Mouse (Mus musculus): ENCODE measurements around the gene Trim67. TPM values are rescaled to one million over a fixed set of nuclear protein-coding genes. Genes with fewer than 3 reads are reported as not detected.
A peak's percentile ranks its signal among the peaks of the same experiment; 100 is the strongest.

Trim67 gene
- polyA plus RNA-seq (2012; ENCODE audit: insufficient read depth, insufficient read length, missing spikeins), result 0.09 TPM in 1 of 2 replicates, not detected in the other

GRCm38 (mm10) chr8:124792708-124793107 lies at the start of gene Trim67:
Gene Trim67, plus strand, starts transcription at chr8:124793092.
- TF ChIP-seq CTCF (IDR thresholded peaks at IDR 0.05; ENCODE audit: low read depth, low read length) (no peak), POLR2A (IDR thresholded peaks at IDR 0.05; ENCODE audit: borderline replicate concordance, low read depth, low read length) (no peak)
- H3K4me1 ChIP-seq (ENCODE audit: control insufficient read depth, insufficient read depth, low read length), result peaks cover 13% of the 10 kb centered on the region
- H3K4me3 ChIP-seq (ENCODE audit: insufficient read depth, low read length), result peak within 1 kb of the TSS; percentile 51
- no peak within 1 kb of the TSS for H3K27ac ChIP-seq (ENCODE audit: insufficient read depth, low read depth, low read length)

GRCm38 (mm10) chr8:124746661-124747060 lies 46.2 kb upstream of the Trim67 start:
- Histone ChIP-seq H3K4me3 (ENCODE audit: insufficient read depth, low read length) (no peak overlapping the region), H3K27ac (ENCODE audit: insufficient read depth, low read depth, low read length) (no peak overlapping the region), H3K4me1 (ENCODE audit: control insufficient read depth, insufficient read depth, low read length) (no peaks in the 10 kb centered on the region)
- TF ChIP-seq CTCF (IDR thresholded peaks at IDR 0.05; ENCODE audit: low read depth, low read length) (no peak), POLR2A (IDR thresholded peaks at IDR 0.05; ENCODE audit: borderline replicate concordance, low read depth, low read length) (no peak)

- Histone ChIP-seq H3K4me3 (ENCODE audit: insufficient read depth, low read length) (peak overlapping the region; percentile 63), H3K27ac (ENCODE audit: insufficient read depth, low read depth, low read length) (no peak overlapping the region), H3K4me1 (ENCODE audit: control insufficient read depth, insufficient read depth, low read length) (no peaks in the 10 kb centered on the region; the same call in 1 of the 2 replicates)
- TF ChIP-seq CTCF (IDR thresholded peaks at IDR 0.05; ENCODE audit: low read depth, low read length) (no peak), POLR2A (IDR thresholded peaks at IDR 0.05; ENCODE audit: borderline replicate concordance, low read depth, low read length) (no peak)
These were observed 41.7 kb upstream of the Trim67 start for GRCm38 (mm10) chr8:124751191-124751590.

- no peaks in the 10 kb centered on the region; the same call in 1 of the 2 replicates for H3K4me1 ChIP-seq (ENCODE audit: control insufficient read depth, insufficient read depth, low read length)
- no peak for TF ChIP-seq POLR2A (IDR thresholded peaks at IDR 0.05; ENCODE audit: borderline replicate concordance, low read depth, low read length)
- TF ChIP-seq CTCF (IDR thresholded peaks at IDR 0.05; ENCODE audit: low read depth, low read length), result no peak
- H3K27ac ChIP-seq (ENCODE audit: insufficient read depth, low read depth, low read length), result no peak within 1 kb of the TSS
- H3K4me3 ChIP-seq (ENCODE audit: insufficient read depth, low read length), result peak within 1 kb of the TSS; percentile 63
These were observed 41.2 kb upstream of the Trim67 start, which contains the start of gene Fam89a for GRCm38 (mm10) chr8:124751709-124752173. Gene Fam89a, minus strand, starts transcription at chr8:124751832.

- H3K27ac ChIP-seq (ENCODE audit: insufficient read depth, low read depth, low read length), result no peak overlapping the region
- no peaks in the 10 kb centered on the region; the same call in 1 of the 2 replicates for H3K4me1 ChIP-seq (ENCODE audit: control insufficient read depth, insufficient read depth, low read length)
- no peak overlapping the region for H3K4me3 ChIP-seq (ENCODE audit: insufficient read depth, low read length)
- TF ChIP-seq POLR2A (IDR thresholded peaks at IDR 0.05; ENCODE audit: borderline replicate concordance, low read depth, low read length) (no peak), CTCF (IDR thresholded peaks at IDR 0.05; ENCODE audit: low read depth, low read length) (no peak)
These were observed 40.5 kb upstream of the Trim67 start for GRCm38 (mm10) chr8:124752325-124752862.

GRCm38 (mm10) chr8:124754101-124754791 lies 38.6 kb upstream of the Trim67 start:
- Histone ChIP-seq H3K4me3 (ENCODE audit: insufficient read depth, low read length) (no peak overlapping the region), H3K27ac (ENCODE audit: insufficient read depth, low read depth, low read length) (no peak overlapping the region), H3K4me1 (ENCODE audit: control insufficient read depth, insufficient read depth, low read length) (no peaks in the 10 kb centered on the region; the same call in 1 of the 2 replicates)
- no peak for TF ChIP-seq POLR2A (IDR thresholded peaks at IDR 0.05; ENCODE audit: borderline replicate concordance, low read depth, low read length)

- H3K4me1 ChIP-seq (ENCODE audit: control insufficient read depth, insufficient read depth, low read length), result no peaks in the 10 kb centered on the region; the same call in 1 of the 2 replicates
- H3K27ac ChIP-seq (ENCODE audit: insufficient read depth, low read depth, low read length), result no peak overlapping the region
- no peak overlapping the region for H3K4me3 ChIP-seq (ENCODE audit: insufficient read depth, low read length)
- TF ChIP-seq CTCF (IDR thresholded peaks at IDR 0.05; ENCODE audit: low read depth, low read length) (no peak), POLR2A (IDR thresholded peaks at IDR 0.05; ENCODE audit: borderline replicate concordance, low read depth, low read length) (no peak)
These were observed 38.1 kb upstream of the Trim67 start for GRCm38 (mm10) chr8:124754792-124755190.

- Histone ChIP-seq H3K4me3 (ENCODE audit: insufficient read depth, low read length) (no peak overlapping the region), H3K4me1 (ENCODE audit: control insufficient read depth, insufficient read depth, low read length) (no peaks in the 10 kb centered on the region; the same call in 1 of the 2 replicates), H3K27ac (ENCODE audit: insufficient read depth, low read depth, low read length) (no peak overlapping the region)
- TF ChIP-seq CTCF (IDR thresholded peaks at IDR 0.05; ENCODE audit: low read depth, low read length) (no peak), POLR2A (IDR thresholded peaks at IDR 0.05; ENCODE audit: borderline replicate concordance, low read depth, low read length) (no peak)
These were observed 37.4 kb upstream of the Trim67 start for GRCm38 (mm10) chr8:124755481-124755880.

GRCm38 (mm10) chr8:124756153-124756552 lies 36.7 kb upstream of the Trim67 start:
- TF ChIP-seq CTCF (IDR thresholded peaks at IDR 0.05; ENCODE audit: low read depth, low read length) (no peak), POLR2A (IDR thresholded peaks at IDR 0.05; ENCODE audit: borderline replicate concordance, low read depth, low read length) (no peak)
- no peak overlapping the region for H3K4me3 ChIP-seq (ENCODE audit: insufficient read depth, low read length)
- no peak overlapping the region for H3K27ac ChIP-seq (ENCODE audit: insufficient read depth, low read depth, low read length)
- H3K4me1 ChIP-seq (ENCODE audit: control insufficient read depth, insufficient read depth, low read length), result no peaks in the 10 kb centered on the region; the same call in 1 of the 2 replicates

GRCm38 (mm10) chr8:124756601-124757000 lies 36.3 kb upstream of the Trim67 start:
- TF ChIP-seq CTCF (IDR thresholded peaks at IDR 0.05; ENCODE audit: low read depth, low read length) (no peak), POLR2A (IDR thresholded peaks at IDR 0.05; ENCODE audit: borderline replicate concordance, low read depth, low read length) (no peak)
- Histone ChIP-seq H3K4me3 (ENCODE audit: insufficient read depth, low read length) (no peak overlapping the region), H3K27ac (ENCODE audit: insufficient read depth, low read depth, low read length) (no peak overlapping the region), H3K4me1 (ENCODE audit: control insufficient read depth, insufficient read depth, low read length) (no peaks in the 10 kb centered on the region; the same call in 1 of the 2 replicates)
